Mouse (Mus musculus): ENCODE results near the gene Gm4064. TPM values are rescaled to one million over a fixed set of nuclear protein-coding genes. Genes with fewer than 3 reads are reported as not detected.
"Not testable (repeated sequence)": the region's sequence is repeated elsewhere in the genome, so short reads cannot be mapped to it uniquely, and the experiment has no call there.

Gm4064 gene
- not detected for total RNA-seq (2021)
- long read RNA-seq, experiment 1: 0 reads
- long read RNA-seq, experiment 2: 0 reads

DNA sequence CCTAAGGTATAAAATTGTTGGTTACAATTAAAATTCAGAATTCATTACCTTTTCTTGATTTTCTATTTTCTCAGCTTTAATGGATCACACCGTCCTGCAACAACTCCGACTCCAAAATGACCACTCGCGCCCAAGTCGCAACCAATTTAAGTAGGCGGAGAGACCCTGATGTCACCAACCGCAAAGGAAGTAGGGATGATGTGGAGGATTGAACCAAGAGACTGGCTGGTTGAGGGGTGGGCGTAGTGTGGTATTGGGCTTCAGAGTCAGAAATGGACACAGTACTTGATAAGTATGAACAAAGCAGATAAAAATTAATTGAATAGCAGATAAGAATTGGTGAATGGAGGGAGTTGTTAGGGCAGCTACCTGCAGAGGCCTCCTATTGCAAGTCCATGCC lies at the start of gene Gm4064:
Gene Gm4064 (minus strand): TSS at position 101 of the 400 bp plus-strand sequence.
- DNase-seq: not testable (repeated sequence)

DNA sequence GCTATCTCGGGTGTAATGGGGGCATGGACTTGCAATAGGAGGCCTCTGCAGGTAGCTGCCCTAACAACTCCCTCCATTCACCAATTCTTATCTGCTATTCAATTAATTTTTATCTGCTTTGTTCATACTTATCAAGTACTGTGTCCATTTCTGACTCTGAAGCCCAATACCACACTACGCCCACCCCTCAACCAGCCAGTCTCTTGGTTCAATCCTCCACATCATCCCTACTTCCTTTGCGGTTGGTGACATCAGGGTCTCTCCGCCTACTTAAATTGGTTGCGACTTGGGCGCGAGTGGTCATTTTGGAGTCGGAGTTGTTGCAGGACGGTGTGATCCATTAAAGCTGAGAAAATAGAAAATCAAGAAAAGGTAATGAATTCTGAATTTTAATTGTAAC lies 34.4 kb upstream of the Gm4064 start, which contains the start of the genes Rbmy and Gm10256:
Gene Rbmy (plus strand): TSS at position 301 of the 400 bp plus-strand sequence.
Gene Gm10256 (plus strand): TSS at position 320 of the 400 bp plus-strand sequence.
- not testable (repeated sequence) for DNase-seq

Other genes starting within 250 kb of the Gm4064 start
- gene H2al2c, start 197.1 kb downstream of the Gm4064 start, total RNA-seq (2021): not detected
- gene Sry, start 132.5 kb downstream of the Gm4064 start, total RNA-seq (2021): not detected
- gene H2al2b, start 75.5 kb downstream of the Gm4064 start, total RNA-seq (2021): not detected
- gene Rbmy, start 34.5 kb upstream of the Gm4064 start, total RNA-seq (2021): not detected
- not detected for gene Gm10256, start 34.5 kb upstream of the Gm4064 start, total RNA-seq (2021)
- gene Gm10352, start 104.8 kb upstream of the Gm4064 start, total RNA-seq (2021): not detected
- gene Gm29289, start 136.4 kb upstream of the Gm4064 start, total RNA-seq (2021): not detected

All from gastrocnemius, postnatal 10 days (tissue).